Mouse (Mus musculus): ENCODE results near the gene Ncf2. TPM values are rescaled to one million over a fixed set of nuclear protein-coding genes. Genes with fewer than 3 reads are reported as not detected.

The Ncf2 gene
- polyA plus RNA-seq, 1 experiment from 2014 or later = 2.7 TPM

DNA sequence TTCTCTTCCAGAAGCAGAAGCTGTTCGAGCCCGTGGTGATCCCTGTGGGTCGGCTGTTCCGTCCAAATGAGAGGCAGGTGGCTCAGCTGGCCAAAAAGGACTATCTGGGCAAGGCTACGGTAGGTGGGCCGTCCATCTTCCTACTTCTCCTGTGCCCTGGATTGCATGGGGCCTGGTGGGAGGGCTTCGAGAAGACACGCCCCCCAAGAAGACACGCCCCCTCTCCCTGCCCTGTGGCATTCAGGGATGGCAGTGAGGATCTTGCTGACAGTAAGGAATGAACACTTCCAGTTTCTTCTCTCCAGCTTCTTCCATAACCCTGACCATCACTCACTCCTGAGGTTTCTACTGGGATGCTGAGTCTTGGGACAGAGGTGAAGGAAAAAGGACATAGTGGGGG, 24.2 kb downstream of the Ncf2 start:
- Histone ChIP-seq H3K9me3 (ENCODE audit: control insufficient read depth, low read length) (no peaks in the 10 kb centered on the region), H3K4me2 (ENCODE audit: low read length) (no peak overlapping the region), H3K4me3 (ENCODE audit: low read length) (no peak overlapping the region), H3K4me1 (ENCODE audit: control insufficient read depth, insufficient read depth, low read depth, low read length) (no peaks in the 10 kb centered on the region), H3K9ac (ENCODE audit: low read depth, low read length) (no peak overlapping the region), H3K27ac (ENCODE audit: low read depth, low read length) (no peak overlapping the region), H3K27me3 (replicated peaks; ENCODE audit: control insufficient read depth, insufficient read depth, low read length) (no peaks in the 10 kb centered on the region), H3K36me3 (ENCODE audit: control insufficient read depth, insufficient read depth, low read length) (no peaks in the 10 kb centered on the region)
- no peak for ATAC-seq
- 76% methylated on average over 9 of the region's 9 CpGs for WGBS

DNA sequence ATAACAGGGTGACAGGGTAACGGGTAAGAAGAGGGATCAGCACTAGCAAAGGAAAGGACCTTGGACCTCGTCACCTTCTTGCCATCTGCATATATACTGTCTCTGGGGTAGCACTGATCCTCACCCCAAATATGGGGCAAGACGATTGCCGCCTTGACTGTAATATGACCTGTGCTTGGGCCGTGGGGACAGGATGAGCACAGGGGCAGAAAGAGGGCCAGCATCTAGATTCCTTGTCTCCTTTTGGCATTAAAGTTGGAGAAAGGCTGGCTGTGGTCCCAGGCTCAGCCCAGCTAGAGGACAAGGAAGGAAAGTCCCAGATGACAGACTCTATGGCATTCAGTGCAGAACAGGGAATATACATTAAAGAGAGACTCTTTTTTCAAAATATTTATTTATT, 26.5 kb downstream of the Ncf2 start:
- no peaks in the 10 kb centered on the region for H3K27me3 ChIP-seq (replicated peaks; ENCODE audit: control insufficient read depth, insufficient read depth, low read length)
- no peak overlapping the region for H3K4me2 ChIP-seq (ENCODE audit: low read length)
- no peak overlapping the region for H3K4me3 ChIP-seq (ENCODE audit: low read length)
- H3K9me3 ChIP-seq (ENCODE audit: control insufficient read depth, low read length) = no peaks in the 10 kb centered on the region
- H3K36me3 ChIP-seq (ENCODE audit: control insufficient read depth, insufficient read depth, low read length) = no peaks in the 10 kb centered on the region
- WGBS = 94% methylated on average over 5 of the region's 5 CpGs
- H3K27ac ChIP-seq (ENCODE audit: low read depth, low read length) = no peak overlapping the region
- no peaks in the 10 kb centered on the region for H3K4me1 ChIP-seq (ENCODE audit: control insufficient read depth, insufficient read depth, low read depth, low read length)
- no peak for ATAC-seq
- H3K9ac ChIP-seq (ENCODE audit: low read depth, low read length) = no peak overlapping the region

DNA sequence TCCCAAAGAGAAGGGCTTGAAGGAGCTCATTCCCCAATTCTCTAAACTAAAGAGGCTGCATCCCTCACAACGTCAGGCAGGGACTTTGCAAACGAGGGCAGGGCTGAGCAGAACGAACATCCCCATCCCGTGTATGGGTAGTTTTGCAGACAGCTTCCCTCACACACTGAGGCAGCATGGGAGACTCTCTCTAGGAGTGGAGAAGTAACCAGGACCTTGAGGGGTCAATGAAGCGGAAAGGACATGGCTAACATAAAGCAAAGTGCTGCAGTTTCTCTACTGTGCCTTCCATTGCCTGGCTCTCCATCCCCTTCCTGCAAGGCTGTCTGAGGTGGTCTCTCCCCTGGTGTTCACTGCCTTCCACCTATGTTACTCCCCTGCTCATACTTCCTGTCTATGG, 28.2 kb downstream of the Ncf2 start:
- H3K4me2 ChIP-seq (ENCODE audit: low read length) = no peak overlapping the region
- no peak for ATAC-seq
- H3K27me3 ChIP-seq (replicated peaks; ENCODE audit: control insufficient read depth, insufficient read depth, low read length) = no peaks in the 10 kb centered on the region
- H3K36me3 ChIP-seq (ENCODE audit: control insufficient read depth, insufficient read depth, low read length) = no peaks in the 10 kb centered on the region
- H3K4me1 ChIP-seq (ENCODE audit: control insufficient read depth, insufficient read depth, low read depth, low read length) = no peaks in the 10 kb centered on the region
- 73% methylated on average over 5 of the region's 5 CpGs for WGBS
- H3K27ac ChIP-seq (ENCODE audit: low read depth, low read length) = no peak overlapping the region
- no peak overlapping the region for H3K4me3 ChIP-seq (ENCODE audit: low read length)
- no peaks in the 10 kb centered on the region for H3K9me3 ChIP-seq (ENCODE audit: control insufficient read depth, low read length)
- H3K9ac ChIP-seq (ENCODE audit: low read depth, low read length) = no peak overlapping the region

DNA sequence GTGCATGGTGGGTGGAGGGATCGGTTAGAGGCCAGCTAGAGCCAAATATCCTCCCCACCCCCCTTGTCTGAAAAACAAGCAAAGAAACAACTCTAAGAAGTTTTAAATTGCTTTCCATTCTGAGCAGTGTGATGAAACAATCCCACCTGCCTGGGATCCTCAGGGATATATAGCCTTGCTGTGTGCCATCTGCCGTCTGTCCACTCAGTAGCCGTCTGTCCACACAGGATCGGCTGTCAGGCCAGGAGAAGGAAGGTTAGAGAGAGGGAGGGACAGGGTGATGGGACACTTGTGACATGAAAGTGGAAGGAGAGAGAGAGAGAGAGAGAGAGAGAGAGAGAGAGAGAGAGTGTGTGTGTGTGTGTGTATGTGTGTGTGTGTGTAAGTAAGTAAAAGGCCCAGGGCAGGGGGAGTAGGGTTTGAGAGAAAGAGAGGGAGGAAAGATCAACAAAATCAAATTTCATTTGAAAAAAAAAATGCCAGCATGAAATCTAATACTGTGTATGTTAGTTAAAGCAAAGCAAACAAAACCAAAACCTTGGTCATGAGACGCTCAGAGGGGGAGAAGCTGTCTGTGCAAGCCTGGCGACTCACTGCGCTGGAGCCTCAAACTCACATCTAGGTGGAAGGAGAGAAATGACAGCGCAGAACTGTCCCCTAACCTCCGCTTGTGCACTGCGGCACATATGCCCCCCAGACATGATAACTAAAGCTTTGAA, 28.8 kb downstream of the Ncf2 start:
- 71% methylated on average over 10 of the region's 10 CpGs for WGBS
- no peak overlapping the region for H3K27ac ChIP-seq (ENCODE audit: low read depth, low read length)
- H3K9me3 ChIP-seq (ENCODE audit: control insufficient read depth, low read length) = no peaks in the 10 kb centered on the region
- no peaks in the 10 kb centered on the region for H3K4me1 ChIP-seq (ENCODE audit: control insufficient read depth, insufficient read depth, low read depth, low read length)
- H3K36me3 ChIP-seq (ENCODE audit: control insufficient read depth, insufficient read depth, low read length) = no peaks in the 10 kb centered on the region
- H3K4me2 ChIP-seq (ENCODE audit: low read length) = no peak overlapping the region
- H3K9ac ChIP-seq (ENCODE audit: low read depth, low read length) = no peak overlapping the region
- H3K27me3 ChIP-seq (replicated peaks; ENCODE audit: control insufficient read depth, insufficient read depth, low read length) = no peaks in the 10 kb centered on the region
- no peak for ATAC-seq
- no peak overlapping the region for H3K4me3 ChIP-seq (ENCODE audit: low read length)

DNA sequence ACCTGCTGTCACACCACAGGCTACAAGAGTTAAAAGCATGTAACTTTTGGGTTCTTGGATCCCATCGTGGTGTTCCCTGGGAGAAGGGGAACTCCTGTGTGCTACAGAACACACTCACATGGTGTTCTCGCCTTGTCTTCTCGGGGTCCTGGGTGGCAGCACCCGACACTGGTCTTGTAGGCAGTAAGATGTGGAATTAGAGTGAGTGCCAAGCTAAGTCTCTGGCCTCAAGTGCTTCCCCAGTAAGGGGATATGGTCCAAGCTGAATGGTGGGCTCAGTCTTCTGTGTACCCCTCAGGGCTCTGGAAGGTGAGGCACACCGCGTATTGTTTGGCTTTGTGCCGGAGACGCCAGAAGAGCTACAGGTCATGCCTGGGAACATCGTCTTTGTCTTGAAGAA, 30.1 kb downstream of the Ncf2 start:
- no peak overlapping the region for H3K4me2 ChIP-seq (ENCODE audit: low read length)
- no peaks in the 10 kb centered on the region for H3K4me1 ChIP-seq (ENCODE audit: control insufficient read depth, insufficient read depth, low read depth, low read length)
- no peaks in the 10 kb centered on the region for H3K9me3 ChIP-seq (ENCODE audit: control insufficient read depth, low read length)
- no peak overlapping the region for H3K27ac ChIP-seq (ENCODE audit: low read depth, low read length)
- WGBS = 94% methylated on average over 9 of the region's 9 CpGs
- no peak for ATAC-seq
- H3K4me3 ChIP-seq (ENCODE audit: low read length) = no peak overlapping the region
- H3K36me3 ChIP-seq (ENCODE audit: control insufficient read depth, insufficient read depth, low read length) = no peaks in the 10 kb centered on the region
- H3K27me3 ChIP-seq (replicated peaks; ENCODE audit: control insufficient read depth, insufficient read depth, low read length) = no peaks in the 10 kb centered on the region
- H3K9ac ChIP-seq (ENCODE audit: low read depth, low read length) = no peak overlapping the region

DNA sequence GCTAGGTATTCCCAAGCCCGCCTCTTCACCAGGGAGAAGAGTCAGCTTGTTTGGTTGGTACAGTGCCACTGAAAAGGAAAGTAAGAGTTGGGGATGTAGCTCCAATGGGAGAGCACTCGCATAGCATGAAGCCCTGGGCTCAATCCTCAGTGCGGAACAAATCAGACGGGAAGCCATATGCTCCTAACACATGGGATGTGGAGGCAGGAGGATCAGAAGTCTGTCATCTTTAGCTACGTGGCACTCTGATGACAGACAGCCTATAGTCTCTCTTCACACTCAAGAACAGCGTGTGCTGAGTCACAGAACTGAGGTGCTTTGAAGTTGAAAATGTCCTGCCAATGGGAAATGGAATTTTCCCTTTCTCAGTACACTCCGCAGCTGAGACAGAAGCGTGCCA, 31.0 kb downstream of the Ncf2 start:
- ATAC-seq = peak; percentile 38; the same call in 1 of the 2 replicates
- H3K27ac ChIP-seq (ENCODE audit: low read depth, low read length) = no peak overlapping the region
- no peak overlapping the region for H3K4me2 ChIP-seq (ENCODE audit: low read length)
- peaks cover 2% of the 10 kb centered on the region for H3K36me3 ChIP-seq (ENCODE audit: control insufficient read depth, insufficient read depth, low read length)
- no peaks in the 10 kb centered on the region for H3K9me3 ChIP-seq (ENCODE audit: control insufficient read depth, low read length)
- H3K4me3 ChIP-seq (ENCODE audit: low read length) = no peak overlapping the region
- no peaks in the 10 kb centered on the region for H3K4me1 ChIP-seq (ENCODE audit: control insufficient read depth, insufficient read depth, low read depth, low read length)
- 73% methylated on average over 8 of the region's 8 CpGs for WGBS
- no peaks in the 10 kb centered on the region for H3K27me3 ChIP-seq (replicated peaks; ENCODE audit: control insufficient read depth, insufficient read depth, low read length)
- no peak overlapping the region for H3K9ac ChIP-seq (ENCODE audit: low read depth, low read length)

DNA sequence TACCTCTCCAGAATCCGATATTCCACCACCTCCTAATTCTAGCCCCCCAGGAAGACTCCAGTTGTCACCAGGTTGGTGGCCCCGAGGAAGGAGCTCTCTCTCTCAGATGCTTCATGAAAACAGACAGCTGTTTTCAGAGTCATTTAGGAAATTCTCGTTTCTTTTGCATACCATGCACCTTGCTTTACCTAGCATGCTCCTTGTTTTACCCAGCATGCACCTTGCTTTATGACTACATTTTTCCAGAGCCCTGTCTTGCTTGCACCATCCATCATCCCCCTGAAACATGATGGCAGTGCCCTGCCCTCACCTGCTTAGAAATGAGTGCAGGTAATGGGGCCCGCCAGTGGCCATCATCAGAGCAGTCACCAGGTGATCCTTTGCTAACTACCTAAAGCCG, 31.6 kb downstream of the Ncf2 start:
- H3K4me2 ChIP-seq (ENCODE audit: low read length) = no peak overlapping the region
- H3K4me3 ChIP-seq (ENCODE audit: low read length) = no peak overlapping the region
- no peaks in the 10 kb centered on the region for H3K9me3 ChIP-seq (ENCODE audit: control insufficient read depth, low read length)
- H3K27me3 ChIP-seq (replicated peaks; ENCODE audit: control insufficient read depth, insufficient read depth, low read length) = no peaks in the 10 kb centered on the region
- H3K27ac ChIP-seq (ENCODE audit: low read depth, low read length) = no peak overlapping the region
- no peak overlapping the region for H3K9ac ChIP-seq (ENCODE audit: low read depth, low read length)
- H3K36me3 ChIP-seq (ENCODE audit: control insufficient read depth, insufficient read depth, low read length) = peaks cover 2% of the 10 kb centered on the region
- ATAC-seq = no peak
- 80% methylated on average over 5 of the region's 5 CpGs for WGBS
- no peaks in the 10 kb centered on the region for H3K4me1 ChIP-seq (ENCODE audit: control insufficient read depth, insufficient read depth, low read depth, low read length)

DNA sequence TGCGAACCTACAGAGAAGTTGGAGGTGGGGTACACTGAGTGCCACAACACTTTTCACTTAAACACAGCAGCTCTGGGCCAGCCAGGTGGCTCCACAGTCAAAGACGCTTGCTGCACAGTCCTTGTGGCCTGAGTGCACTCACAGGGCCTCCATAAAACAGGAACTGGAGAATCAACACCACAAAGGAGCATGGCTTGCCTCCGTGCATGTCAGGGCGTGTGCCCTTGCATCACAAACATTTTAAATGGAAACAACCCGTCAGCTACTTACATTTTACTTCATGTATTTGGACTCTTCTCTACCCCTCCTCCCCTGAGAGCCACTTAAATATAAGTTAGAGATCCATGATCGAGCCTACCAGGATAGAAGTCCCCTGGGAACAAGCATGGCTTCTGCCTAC, 32.3 kb downstream of the Ncf2 start:
- Histone ChIP-seq H3K9ac (ENCODE audit: low read depth, low read length) (no peak overlapping the region), H3K4me3 (ENCODE audit: low read length) (no peak overlapping the region), H3K27me3 (replicated peaks; ENCODE audit: control insufficient read depth, insufficient read depth, low read length) (no peaks in the 10 kb centered on the region), H3K36me3 (ENCODE audit: control insufficient read depth, insufficient read depth, low read length) (peaks cover 2% of the 10 kb centered on the region), H3K9me3 (ENCODE audit: control insufficient read depth, low read length) (no peaks in the 10 kb centered on the region), H3K27ac (ENCODE audit: low read depth, low read length) (no peak overlapping the region), H3K4me2 (ENCODE audit: low read length) (no peak overlapping the region), H3K4me1 (ENCODE audit: control insufficient read depth, insufficient read depth, low read depth, low read length) (no peaks in the 10 kb centered on the region)
- 93% methylated on average over 6 of the region's 6 CpGs for WGBS
- no peak for ATAC-seq

DNA sequence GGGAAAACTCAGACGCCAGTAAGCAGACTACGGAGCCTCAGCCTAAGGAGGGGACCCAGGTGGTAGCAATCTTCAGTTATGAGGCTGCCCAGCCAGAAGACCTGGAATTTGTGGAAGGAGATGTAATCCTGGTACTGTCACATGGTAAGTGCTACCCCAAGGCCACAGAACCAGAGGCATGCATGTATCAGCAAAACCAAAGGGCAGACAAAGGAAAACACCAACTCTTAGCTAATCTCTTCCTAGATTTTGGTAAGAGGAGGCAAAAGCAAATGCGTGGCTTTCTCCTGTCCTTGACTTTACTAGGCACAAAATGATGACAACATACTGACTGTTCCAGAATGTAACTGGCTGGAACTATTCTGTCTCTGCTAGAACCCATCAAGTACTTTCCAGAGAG, 35.1 kb downstream of the Ncf2 start:
- Histone ChIP-seq H3K9me3 (ENCODE audit: control insufficient read depth, low read length) (no peaks in the 10 kb centered on the region), H3K9ac (ENCODE audit: low read depth, low read length) (no peak overlapping the region), H3K27ac (ENCODE audit: low read depth, low read length) (no peak overlapping the region), H3K36me3 (ENCODE audit: control insufficient read depth, insufficient read depth, low read length) (peaks cover 17% of the 10 kb centered on the region), H3K4me1 (ENCODE audit: control insufficient read depth, insufficient read depth, low read depth, low read length) (no peaks in the 10 kb centered on the region), H3K4me2 (ENCODE audit: low read length) (no peak overlapping the region), H3K27me3 (replicated peaks; ENCODE audit: control insufficient read depth, insufficient read depth, low read length) (no peaks in the 10 kb centered on the region), H3K4me3 (ENCODE audit: low read length) (no peak overlapping the region)
- no peak for ATAC-seq
- 93% methylated on average over 3 of the region's 3 CpGs for WGBS
